Mouse (Mus musculus): ENCODE results near the gene Cacna1b. TPM values are rescaled to one million over a fixed set of nuclear protein-coding genes. Genes with fewer than 3 reads are reported as not detected.

Gene Cacna1b
- polyA plus RNA-seq, 1 experiment from 2014 or later, result 0.34 TPM

- ATAC-seq (no peak), DNase-seq (no peak)
- Histone ChIP-seq H3K36me3 (replicated peaks; ENCODE audit: insufficient read depth, low read length) (no peaks in the 10 kb centered on the region), H3K27ac (ENCODE audit: low read depth) (no peak overlapping the region), H3K9me3 (ENCODE audit: low read length) (no peaks in the 10 kb centered on the region), H3K4me1 (ENCODE audit: insufficient read depth) (no peaks in the 10 kb centered on the region), H3K27me3 (ENCODE audit: insufficient read depth, low read length) (no peaks in the 10 kb centered on the region), H3K4me2 (ENCODE audit: low read depth, low read length) (no peak overlapping the region), H3K9ac (replicated peaks) (no peak overlapping the region), H3K4me3 (ENCODE audit: low read depth, low read length) (no peak overlapping the region)
- 62% methylated on average over 7 of the region's 7 CpGs for WGBS (ENCODE audit: insufficient replicate concordance)
- TF ChIP-seq EP300 (IDR thresholded peaks at IDR 0.05; ENCODE audit: low read depth) (no peak), CTCF (IDR thresholded peaks at IDR 0.05; ENCODE audit: low read depth) (no peak)
These were observed 200.2 kb downstream of the Cacna1b start for GRCm38 (mm10) chr2:24562547-24563290.

GRCm38 (mm10) chr2:24561946-24562345 is 201.0 kb downstream of the Cacna1b start:
- H3K9ac ChIP-seq (replicated peaks), result no peak overlapping the region
- no peaks in the 10 kb centered on the region for H3K27me3 ChIP-seq (ENCODE audit: insufficient read depth, low read length)
- H3K4me2 ChIP-seq (ENCODE audit: low read depth, low read length), result no peak overlapping the region
- TF ChIP-seq EP300 (IDR thresholded peaks at IDR 0.05; ENCODE audit: low read depth) (no peak), CTCF (IDR thresholded peaks at IDR 0.05; ENCODE audit: low read depth) (no peak)
- no peaks in the 10 kb centered on the region for H3K36me3 ChIP-seq (replicated peaks; ENCODE audit: insufficient read depth, low read length)
- H3K27ac ChIP-seq (ENCODE audit: low read depth), result no peak overlapping the region
- no peaks in the 10 kb centered on the region for H3K4me1 ChIP-seq (ENCODE audit: insufficient read depth)
- ATAC-seq (no peak), DNase-seq (no peak)
- 71% methylated on average over 6 of the region's 6 CpGs for WGBS (ENCODE audit: insufficient replicate concordance)
- no peaks in the 10 kb centered on the region for H3K9me3 ChIP-seq (ENCODE audit: low read length)
- H3K4me3 ChIP-seq (ENCODE audit: low read depth, low read length), result no peak overlapping the region

- Histone ChIP-seq H3K27me3 (ENCODE audit: insufficient read depth, low read length) (no peaks in the 10 kb centered on the region), H3K4me2 (ENCODE audit: low read depth, low read length) (no peak overlapping the region), H3K36me3 (replicated peaks; ENCODE audit: insufficient read depth, low read length) (no peaks in the 10 kb centered on the region), H3K4me3 (ENCODE audit: low read depth, low read length) (no peak overlapping the region), H3K4me1 (ENCODE audit: insufficient read depth) (no peaks in the 10 kb centered on the region), H3K9me3 (ENCODE audit: low read length) (no peaks in the 10 kb centered on the region), H3K9ac (replicated peaks) (no peak overlapping the region), H3K27ac (ENCODE audit: low read depth) (no peak overlapping the region)
- WGBS (ENCODE audit: insufficient replicate concordance), result 66% methylated on average over 5 of the region's 5 CpGs
- no peak for TF ChIP-seq CTCF (IDR thresholded peaks at IDR 0.05; ENCODE audit: low read depth)
- TF ChIP-seq EP300 (IDR thresholded peaks at IDR 0.05; ENCODE audit: low read depth), result no peak
- no peak for DNase-seq
- ATAC-seq, result no peak
These were observed 202.8 kb downstream of the Cacna1b start for GRCm38 (mm10) chr2:24560201-24560600.

- Histone ChIP-seq H3K4me2 (ENCODE audit: low read depth, low read length) (no peak overlapping the region), H3K4me3 (ENCODE audit: low read depth, low read length) (no peak overlapping the region), H3K36me3 (replicated peaks; ENCODE audit: insufficient read depth, low read length) (no peaks in the 10 kb centered on the region), H3K27me3 (ENCODE audit: insufficient read depth, low read length) (no peaks in the 10 kb centered on the region), H3K9ac (replicated peaks) (no peak overlapping the region), H3K27ac (ENCODE audit: low read depth) (no peak overlapping the region), H3K9me3 (ENCODE audit: low read length) (no peaks in the 10 kb centered on the region), H3K4me1 (ENCODE audit: insufficient read depth) (peaks cover 2% of the 10 kb centered on the region; the same call in 1 of the 2 replicates)
- TF ChIP-seq EP300 (IDR thresholded peaks at IDR 0.05; ENCODE audit: low read depth) (no peak), CTCF (IDR thresholded peaks at IDR 0.05; ENCODE audit: low read depth) (no peak)
- WGBS (ENCODE audit: insufficient replicate concordance), result 75% methylated on average over 6 of the region's 6 CpGs
- ATAC-seq (no peak), DNase-seq (no peak)
These were observed 206.6 kb downstream of the Cacna1b start for GRCm38 (mm10) chr2:24556347-24556746.

GRCm38 (mm10) chr2:24553962-24554361 is 209.0 kb downstream of the Cacna1b start:
- 35% methylated on average over 7 of the region's 7 CpGs for WGBS (ENCODE audit: insufficient replicate concordance)
- H3K4me2 ChIP-seq (ENCODE audit: low read depth, low read length), result no peak overlapping the region
- ATAC-seq (no peak), DNase-seq (no peak)
- no peaks in the 10 kb centered on the region for H3K9me3 ChIP-seq (ENCODE audit: low read length)
- no peak overlapping the region for H3K27ac ChIP-seq (ENCODE audit: low read depth)
- H3K4me1 ChIP-seq (ENCODE audit: insufficient read depth), result peaks cover 2% of the 10 kb centered on the region; the same call in 1 of the 2 replicates
- no peak overlapping the region for H3K4me3 ChIP-seq (ENCODE audit: low read depth, low read length)
- H3K27me3 ChIP-seq (ENCODE audit: insufficient read depth, low read length), result no peaks in the 10 kb centered on the region
- no peak overlapping the region for H3K9ac ChIP-seq (replicated peaks)
- no peaks in the 10 kb centered on the region for H3K36me3 ChIP-seq (replicated peaks; ENCODE audit: insufficient read depth, low read length)
- TF ChIP-seq CTCF (IDR thresholded peaks at IDR 0.05; ENCODE audit: low read depth) (no peak), EP300 (IDR thresholded peaks at IDR 0.05; ENCODE audit: low read depth) (no peak)

Other genes with a start within 250 kb of the Cacna1b start
- gene Ehmt1, start 156.5 kb upstream of the Cacna1b start, polyA plus RNA-seq (2015; fragmentation: Nextera tagmentation; extraction: Ambion mirVana), result 9.1 and 12.3 TPM in 2 replicates
- 16.2 and 16.7 TPM in 2 replicates for gene Arrdc1, start 172.1 kb upstream of the Cacna1b start, polyA plus RNA-seq (2015; fragmentation: Nextera tagmentation; extraction: Ambion mirVana)
- 6.2 and 6.5 TPM in 2 replicates for gene Zmynd19, start 186.6 kb upstream of the Cacna1b start, polyA plus RNA-seq (2015; fragmentation: Nextera tagmentation; extraction: Ambion mirVana)
- 6.4 and 7.0 TPM in 2 replicates for gene Dph7, start 199.2 kb upstream of the Cacna1b start, polyA plus RNA-seq (2015; fragmentation: Nextera tagmentation; extraction: Ambion mirVana)
- gene Mrpl41, start 211.9 kb upstream of the Cacna1b start, polyA plus RNA-seq (2015; fragmentation: Nextera tagmentation; extraction: Ambion mirVana), result 81.8 and 83.1 TPM in 2 replicates
- gene Pnpla7, start 212.9 kb upstream of the Cacna1b start, polyA plus RNA-seq (2015; fragmentation: Nextera tagmentation; extraction: Ambion mirVana), result 52.9 and 64.5 TPM in 2 replicates

Measured in liver, postnatal 0 days (tissue).